Mouse (Mus musculus) erythroblast, embryonic 14.5 days (primary cell): ENCODE data around the gene Gsdma2.

ENCODE experiments used
- GATA1 ChIP-seq: IDR thresholded peaks from 2 replicates; pipeline ENCODE4 v1.6.1; 2012; ENCODE audit warnings: low read length, inconsistent platforms, mixed read lengths
- TAL1 ChIP-seq: IDR thresholded peaks from 3 replicates; pipeline ENCODE4 v1.6.1; 2012; ENCODE audit warnings: low read length, inconsistent platforms, mixed read lengths

- TF ChIP-seq TAL1 (no peak), GATA1 (no peak)
Measured at GRCm38 (mm10) chr11:98602090-98602690, 44.4 kb upstream of the Gsdma2 start.
